Mouse (Mus musculus) lung, postnatal 0 days (tissue): ENCODE measurements around the gene Vps35l.

ENCODE experiments used
- CTCF ChIP-seq: IDR thresholded peaks from 2 replicates; pipeline ENCODE4 v1.5.1; 2016; ENCODE audit warnings: antibody characterized with exemption, mild to moderate bottlenecking
- EP300 ChIP-seq: IDR thresholded peaks from 2 replicates; pipeline ENCODE4 v1.6.1; 2016; ENCODE audit warnings: antibody characterized with exemption, mild to moderate bottlenecking, control low read depth

DNA sequence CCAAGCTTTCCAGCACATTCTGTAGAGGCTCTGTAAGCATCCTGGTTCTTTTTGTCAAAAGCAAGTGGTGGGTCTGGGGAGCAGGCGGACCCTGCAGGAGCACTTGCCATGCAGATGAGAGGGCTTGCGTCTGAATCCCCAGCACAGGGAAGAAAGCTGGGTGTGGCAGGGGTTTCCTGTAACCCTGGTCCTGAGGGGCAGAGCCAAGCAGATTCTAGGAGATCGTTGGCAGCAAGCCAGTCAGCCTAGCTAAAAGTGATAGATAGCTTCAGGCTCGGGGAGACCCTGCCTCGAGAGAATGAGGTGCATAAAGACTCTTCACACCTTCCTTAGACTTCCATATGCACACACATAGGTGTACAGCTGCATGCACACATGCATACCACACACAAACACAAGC lies 19.3 kb downstream of the Vps35l start:
- TF ChIP-seq CTCF (no peak), EP300 (no peak)
